27 mouse cellular contexts compared by ENCODE assay signal in genomic region chr5:116048321-116048720, GRCm38 (mm10). TPM values are rescaled to one million over a fixed set of nuclear protein-coding genes. Genes with fewer than 3 reads are reported as not detected.
"Had no signal": no experiment of that assay in that cellular context is flagged by ENCODE, and none has a peak within 500 bp of the region (broad histone marks: within the 10 kb centered on the region; RNA-seq: fewer than 3 reads in every experiment).

No protein-coding gene starts in this region.

- H3K4me3 ChIP-seq: embryonic facial prominence, embryonic 10.5 days; embryonic facial prominence, embryonic 12.5 days; embryonic facial prominence, embryonic 13.5 days; embryonic facial prominence, embryonic 15.5 days; erythroblast, embryonic 14.5 days; forebrain, embryonic 10.5 days; forebrain, embryonic 12.5 days; forebrain, embryonic 13.5 days; forebrain, embryonic 15.5 days; heart, adult 2 months; heart, embryonic 10.5 days had no signal

- H3K27ac ChIP-seq: embryonic facial prominence, embryonic 10.5 days; embryonic facial prominence, embryonic 12.5 days; embryonic facial prominence, embryonic 13.5 days; embryonic facial prominence, embryonic 15.5 days; forebrain, embryonic 10.5 days; forebrain, embryonic 12.5 days; forebrain, embryonic 13.5 days; forebrain, embryonic 15.5 days; heart, adult 2 months; heart, embryonic 10.5 days had no signal

- DNase-seq: cerebellum, adult 2 months; cerebellum, adult 8-10 months; cerebellum, adult 9-10 months; cerebellum, adult 9-11 months; cerebellum, postnatal 14 days; cerebellum, postnatal 25 days; cerebellum, postnatal 36 days; embryo, embryonic 11 days; forebrain, postnatal 0 days; gastrocnemius, postnatal 10 days; gastrocnemius, postnatal 14 days; gastrocnemius, postnatal 25 days; heart, adult 11 months; heart, adult 18-20 months; heart, adult 2 months had no signal

RNA-seq across cellular contexts. Expression of gene Tmem233, which starts 34.7 kb away (rescaled TPM):
- total RNA-seq: common myeloid progenitor, adult 5-6 weeks; forebrain, postnatal 0 days; granulocyte monocyte progenitor cell, adult 5-6 weeks; heart, adult 18-20 months; heart, adult 2 months had no signal
